ENCODE assay signal across 25 mouse cellular contexts in the genomic region with DNA sequence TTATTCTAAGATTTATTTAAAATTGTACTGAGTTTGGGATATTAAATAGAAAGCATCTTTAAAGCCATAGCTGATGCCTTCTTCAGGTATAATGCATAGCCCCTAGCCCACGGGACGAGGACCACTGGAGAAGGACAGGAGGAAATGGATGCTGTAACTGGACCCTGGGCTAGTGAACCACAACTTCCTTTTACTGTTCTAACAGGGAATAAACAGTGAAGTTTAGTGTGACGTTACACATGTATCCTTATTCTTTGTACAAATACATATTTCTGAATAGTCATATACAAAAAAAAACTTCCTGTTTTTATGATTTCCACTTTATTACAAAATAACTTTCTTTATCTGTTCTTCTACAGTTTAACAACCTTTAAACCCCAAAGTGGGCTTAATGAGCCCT.
"Had no signal": no experiment of that assay in that cellular context is flagged by ENCODE, and none has a peak within 500 bp of the region (broad histone marks: within the 10 kb centered on the region; RNA-seq: fewer than 3 reads in every experiment).

No protein-coding gene starts in this region.

- H3K9me3 ChIP-seq: heart, embryonic 10.5 days; heart, embryonic 13.5 days; heart, embryonic 15.5 days; hindbrain, embryonic 10.5 days; hindbrain, embryonic 13.5 days; hindbrain, embryonic 15.5 days; kidney, embryonic 15.5 days; limb, embryonic 13.5 days; limb, embryonic 15.5 days; liver, embryonic 12.5 days had no signal

- H3K36me3 ChIP-seq: heart, embryonic 10.5 days; heart, embryonic 13.5 days; heart, embryonic 15.5 days; hindbrain, embryonic 10.5 days; hindbrain, embryonic 13.5 days; hindbrain, embryonic 15.5 days; kidney, embryonic 15.5 days; limb, embryonic 13.5 days; limb, embryonic 15.5 days had no signal

- H3K27me3 ChIP-seq: heart, embryonic 13.5 days; heart, embryonic 15.5 days; hindbrain, embryonic 13.5 days; hindbrain, embryonic 15.5 days; kidney, embryonic 15.5 days; limb, embryonic 13.5 days; limb, embryonic 15.5 days; liver, embryonic 12.5 days had no signal

- H3K27ac ChIP-seq: heart, embryonic 10.5 days; heart, embryonic 13.5 days; heart, embryonic 15.5 days; hindbrain, embryonic 10.5 days; hindbrain, embryonic 13.5 days; hindbrain, embryonic 15.5 days; hindbrain, postnatal 0 days; kidney, embryonic 15.5 days; limb, embryonic 13.5 days; limb, embryonic 15.5 days; liver, embryonic 12.5 days had no signal

- H3K9ac ChIP-seq: heart, embryonic 13.5 days; heart, embryonic 15.5 days; hindbrain, embryonic 13.5 days; hindbrain, embryonic 15.5 days; kidney, embryonic 15.5 days; limb, embryonic 13.5 days; limb, embryonic 15.5 days; liver, embryonic 12.5 days had no signal

- ATAC-seq: hindbrain, postnatal 0 days; intestine, embryonic 16.5 days; liver, embryonic 12.5 days had no signal

- DNase-seq: gastrocnemius, postnatal 14 days; gastrocnemius, postnatal 36 days; heart, adult 18-20 months; heart, postnatal 14 days; heart, postnatal 36 days; kidney, adult 11 months; kidney, adult 2 months; kidney, adult 9 months; kidney, postnatal 10 days; kidney, postnatal 36 days; layer of hippocampus, adult 9-11 months; layer of hippocampus, postnatal 36 days; left cerebral cortex, postnatal 4 days had no signal

- H3K4me1 ChIP-seq: heart, embryonic 10.5 days; heart, embryonic 13.5 days; heart, embryonic 15.5 days; hindbrain, embryonic 10.5 days; hindbrain, embryonic 13.5 days; hindbrain, embryonic 15.5 days; kidney, embryonic 15.5 days; limb, embryonic 13.5 days; limb, embryonic 15.5 days; liver, embryonic 12.5 days had no signal

- H3K4me3 ChIP-seq: heart, embryonic 10.5 days; heart, embryonic 13.5 days; heart, embryonic 15.5 days; hindbrain, embryonic 10.5 days; hindbrain, embryonic 13.5 days; hindbrain, embryonic 15.5 days; kidney, embryonic 15.5 days; limb, embryonic 13.5 days; limb, embryonic 15.5 days; liver, embryonic 12.5 days had no signal

- H3K4me2 ChIP-seq: heart, embryonic 13.5 days; heart, embryonic 15.5 days; hindbrain, embryonic 13.5 days; hindbrain, embryonic 15.5 days; kidney, embryonic 15.5 days; limb, embryonic 13.5 days; limb, embryonic 15.5 days; liver, embryonic 12.5 days had no signal
